19 mouse cellular contexts compared by ENCODE assay signal in the genomic region with DNA sequence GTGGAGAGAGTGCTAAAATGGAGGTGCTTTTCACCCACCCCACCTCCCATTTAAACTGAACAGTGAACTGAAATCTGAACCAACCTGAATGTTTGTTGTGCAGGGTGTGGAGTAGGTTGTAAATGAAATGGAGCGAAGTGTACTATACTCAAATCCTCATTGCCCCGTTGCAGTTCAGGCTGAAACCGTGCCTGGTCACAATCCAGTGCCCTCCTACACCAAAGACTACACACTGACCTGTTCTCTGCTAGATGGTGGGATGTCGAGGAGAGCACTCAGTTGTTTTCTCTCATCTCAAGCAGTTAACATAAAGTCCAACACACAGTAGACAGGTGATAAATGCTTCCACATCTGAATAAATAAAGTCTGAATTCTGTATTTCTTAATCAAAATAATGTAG.
A peak's percentile ranks its signal among the peaks of the same experiment; 100 is the strongest.
DNase-seq lines count a peak whose midpoint lies in the region; ATAC-seq lines count a peak whose summit lies in the region.
"Had no signal": no experiment of that assay in that cellular context is flagged by ENCODE, and none has a peak within 500 bp of the region (broad histone marks: within the 10 kb centered on the region; RNA-seq: fewer than 3 reads in every experiment).

No protein-coding gene starts in this region.

- 22% methylated on average over 4 of the region's 4 CpGs for WGBS in kidney, embryonic 14.5 days
- WGBS in kidney, embryonic 16.5 days: 21% methylated on average over 4 of the region's 4 CpGs

- no peaks in the 10 kb centered on the region for H3K36me3 ChIP-seq in kidney, embryonic 14.5 days (ENCODE audit: control insufficient read depth, insufficient read depth, low read length)
- H3K36me3 ChIP-seq in kidney, embryonic 16.5 days (ENCODE audit: insufficient read depth, low read length): no peaks in the 10 kb centered on the region
- H3K36me3 ChIP-seq: embryonic facial prominence, embryonic 13.5 days; embryonic facial prominence, embryonic 15.5 days; forebrain, embryonic 10.5 days; forebrain, embryonic 12.5 days had no signal

- no peaks in the 10 kb centered on the region for H3K27me3 ChIP-seq in kidney, embryonic 14.5 days (ENCODE audit: control insufficient read depth, insufficient read depth, low read length)
- no peaks in the 10 kb centered on the region for H3K27me3 ChIP-seq in kidney, embryonic 16.5 days (ENCODE audit: insufficient read depth, low read length)
- H3K27me3 ChIP-seq: embryonic facial prominence, embryonic 13.5 days; embryonic facial prominence, embryonic 15.5 days; forebrain, embryonic 12.5 days had no signal

- no peak overlapping the region for H3K9ac ChIP-seq in kidney, embryonic 14.5 days (ENCODE audit: low read depth, low read length)
- no peak overlapping the region for H3K9ac ChIP-seq in kidney, embryonic 16.5 days (replicated peaks; ENCODE audit: low read length)
- H3K9ac ChIP-seq: embryonic facial prominence, embryonic 13.5 days; embryonic facial prominence, embryonic 15.5 days; forebrain, embryonic 12.5 days had no signal

- H3K27ac ChIP-seq in kidney, embryonic 14.5 days (ENCODE audit: low read depth, low read length): no peak overlapping the region
- no peak overlapping the region for H3K27ac ChIP-seq in kidney, embryonic 16.5 days (ENCODE audit: low read length)
- H3K27ac ChIP-seq: embryonic facial prominence, embryonic 13.5 days; embryonic facial prominence, embryonic 15.5 days; forebrain, embryonic 10.5 days; forebrain, embryonic 12.5 days had no signal

- peak; percentile 55; the same call in 1 of the 2 replicates for ATAC-seq in kidney, embryonic 14.5 days (ENCODE audit: low FRiP score, low TSS enrichment)
- ATAC-seq in kidney, embryonic 16.5 days (ENCODE audit: low FRiP score, low TSS enrichment): peak; percentile 86
- ATAC-seq: forebrain, embryonic 14.5 days; forebrain, embryonic 16.5 days had no signal

- no peaks in the 10 kb centered on the region for H3K9me3 ChIP-seq in kidney, embryonic 14.5 days (ENCODE audit: control insufficient read depth, low read length)
- no peaks in the 10 kb centered on the region for H3K9me3 ChIP-seq in kidney, embryonic 16.5 days (ENCODE audit: low read length)
- H3K9me3 ChIP-seq: embryonic facial prominence, embryonic 13.5 days; embryonic facial prominence, embryonic 15.5 days; forebrain, embryonic 10.5 days; forebrain, embryonic 12.5 days had no signal

- no peak overlapping the region for H3K4me3 ChIP-seq in kidney, embryonic 14.5 days (ENCODE audit: low read length)
- H3K4me3 ChIP-seq in kidney, embryonic 16.5 days (ENCODE audit: low read length): no peak overlapping the region
- H3K4me3 ChIP-seq: embryonic facial prominence, embryonic 13.5 days; embryonic facial prominence, embryonic 15.5 days; erythroblast, embryonic 14.5 days; forebrain, embryonic 10.5 days; forebrain, embryonic 12.5 days had no signal

- no peak for DNase-seq in kidney, postnatal 4 days
- no peak for DNase-seq in kidney, postnatal 10 days
- DNase-seq: adrenal gland, postnatal 25 days; cerebellum, adult 11 months; cerebellum, adult 18-20 months; cerebellum, adult 8-10 months; cerebellum, adult 9-11 months; cerebellum, postnatal 14 days; cerebellum, postnatal 36 days; embryo, embryonic 11 days had no signal

- no peaks in the 10 kb centered on the region for H3K4me1 ChIP-seq in kidney, embryonic 14.5 days (ENCODE audit: control insufficient read depth, insufficient read depth, low read length)
- H3K4me1 ChIP-seq in kidney, embryonic 16.5 days (ENCODE audit: insufficient read depth, low read length): no peaks in the 10 kb centered on the region
- H3K4me1 ChIP-seq: embryonic facial prominence, embryonic 13.5 days; embryonic facial prominence, embryonic 15.5 days; forebrain, embryonic 12.5 days had no signal

- H3K4me2 ChIP-seq in kidney, embryonic 14.5 days (replicated peaks; ENCODE audit: low read depth, low read length): no peak overlapping the region
- no peak overlapping the region for H3K4me2 ChIP-seq in kidney, embryonic 16.5 days (replicated peaks; ENCODE audit: low read depth, low read length)
- H3K4me2 ChIP-seq: embryonic facial prominence, embryonic 13.5 days; embryonic facial prominence, embryonic 15.5 days; forebrain, embryonic 12.5 days had no signal
